Mouse (Mus musculus) MEL (cell line): ENCODE results near the gene Cx3cl1.

ENCODE experiments used
- CTCF ChIP-seq, 3 experiments: IDR thresholded peaks in 2 of 3; conservative IDR thresholded peaks in 1 of 3; 2 replicates each; pipeline ENCODE4 v1.5.1; 2011 to 2012; ENCODE audit warnings: low read length in 3 of 3, low read depth in 2 of 3, mild to moderate bottlenecking in 2 of 3, improper control_type of control experiment in 1 of 3, inconsistent platforms in 1 of 3, mixed read lengths in 1 of 3, moderate library complexity in 1 of 3; ENCODE audit not compliant: control insufficient read depth in 1 of 3, insufficient read depth in 1 of 3, poor library complexity in 1 of 3, severe bottlenecking in 1 of 3
- MEF2A ChIP-seq: IDR thresholded peaks from 2 replicates; pipeline ENCODE4 v1.6.1; 2014; ENCODE audit warnings: low read depth, mild to moderate bottlenecking, inconsistent platforms, low read length, improper control_type of control experiment; ENCODE audit not compliant: poor library complexity, insufficient replicate concordance, severe bottlenecking; ENCODE audit errors: extremely low read depth
- SIN3A ChIP-seq: IDR thresholded peaks from 2 replicates; pipeline ENCODE4 v1.6.1; 2012; ENCODE audit warnings: low read length, improper control_type of control experiment, inconsistent platforms
- USF2 ChIP-seq, 2 experiments: IDR thresholded peaks; 2 replicates each; pipeline ENCODE4 v1.6.1; 2011 to 2012; ENCODE audit warnings: improper control_type of control experiment in 2 of 2, low read length in 2 of 2, borderline replicate concordance in 1 of 2, inconsistent platforms in 1 of 2, low read depth in 1 of 2, mild to moderate bottlenecking in 1 of 2; ENCODE audit not compliant: insufficient read depth in 1 of 2

DNA sequence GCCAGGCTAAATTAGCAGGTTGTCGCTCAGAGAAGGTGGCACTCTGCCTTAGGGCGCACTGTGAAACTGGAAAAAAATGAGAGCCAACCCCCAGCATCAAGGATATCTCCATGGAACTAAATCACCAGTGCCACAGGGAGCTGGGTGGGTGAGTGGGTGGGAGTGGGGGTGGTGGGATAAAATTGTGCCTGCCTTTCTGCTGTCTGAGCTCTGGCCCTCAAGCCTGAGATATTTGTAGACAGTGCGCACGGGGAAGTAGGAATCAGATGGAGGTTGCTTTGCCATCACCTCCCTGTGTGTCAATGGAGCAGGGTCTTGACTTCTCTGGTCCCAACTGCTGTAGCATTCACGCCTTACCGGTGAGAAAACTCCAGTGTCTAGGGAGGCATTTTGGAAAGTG is 1.2 kb downstream of the Cx3cl1 start:
- TF ChIP-seq CTCF (IDR thresholded peaks at IDR 0.05 in 2 of 3, conservative IDR thresholded peaks at IDR 0.05 in 1 of 3; ENCODE audit: control insufficient read depth in 1 of 3, insufficient read depth in 1 of 3, low read depth in 2 of 3, low read length in 3 of 3, poor library complexity in 1 of 3, severe bottlenecking in 1 of 3) (no peak), SIN3A (no peak), USF2 (IDR thresholded peaks at IDR 0.05; ENCODE audit: borderline replicate concordance in 1 of 2, insufficient read depth in 1 of 2, low read depth in 1 of 2, low read length in 2 of 2) (no peak), MEF2A (no peak)
